Mouse (Mus musculus) urinary bladder, postnatal 36 days (tissue): ENCODE data around the gene Dcun1d3.

Experiments
- DNase-seq, 2 experiments: peaks; one replicate each; pipeline ENCODE4 v3.0.0; 2022; ENCODE audit warnings: low spot score in 2 of 2, mixed read lengths in 1 of 2

Dcun1d3 gene

DNA sequence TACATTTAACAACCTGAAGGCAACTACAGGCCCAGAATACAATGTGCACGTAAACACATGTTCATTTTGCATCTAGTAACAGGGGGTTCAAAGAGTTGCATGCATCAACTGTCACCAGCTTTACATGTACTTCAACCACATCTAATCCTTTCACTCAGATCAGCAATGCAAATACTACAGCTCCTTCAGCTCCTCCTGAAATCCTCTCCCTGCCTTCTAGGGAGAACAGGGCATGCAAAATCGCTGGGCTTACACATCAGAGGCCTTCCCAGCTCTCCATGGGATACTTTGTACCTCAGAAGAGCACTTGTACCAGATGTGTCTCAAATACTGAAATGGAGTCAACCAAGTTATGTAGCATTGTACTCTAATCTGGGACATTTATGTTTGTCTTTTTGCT is 23.0 kb downstream of the Dcun1d3 start:
- DNase-seq, result no peak

DNA sequence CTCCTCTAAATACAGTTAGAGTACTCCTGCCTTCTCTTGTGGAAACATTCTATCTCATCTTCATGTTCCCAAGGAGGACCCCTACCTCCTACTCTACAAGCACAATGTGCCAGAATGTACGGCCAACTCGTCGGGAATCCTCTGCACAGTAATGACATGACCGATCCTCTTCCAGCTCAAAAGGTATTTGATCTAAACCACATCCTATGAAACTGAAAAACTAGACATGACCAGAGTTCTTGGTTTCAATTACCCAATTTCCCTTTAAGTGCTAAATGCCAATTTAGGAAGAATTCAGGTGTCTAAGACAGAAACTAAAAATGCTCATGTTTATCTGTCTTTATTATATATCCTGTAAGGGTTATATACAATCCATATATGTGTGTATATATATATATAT is 23.9 kb downstream of the Dcun1d3 start:
- DNase-seq, result no peak

DNA sequence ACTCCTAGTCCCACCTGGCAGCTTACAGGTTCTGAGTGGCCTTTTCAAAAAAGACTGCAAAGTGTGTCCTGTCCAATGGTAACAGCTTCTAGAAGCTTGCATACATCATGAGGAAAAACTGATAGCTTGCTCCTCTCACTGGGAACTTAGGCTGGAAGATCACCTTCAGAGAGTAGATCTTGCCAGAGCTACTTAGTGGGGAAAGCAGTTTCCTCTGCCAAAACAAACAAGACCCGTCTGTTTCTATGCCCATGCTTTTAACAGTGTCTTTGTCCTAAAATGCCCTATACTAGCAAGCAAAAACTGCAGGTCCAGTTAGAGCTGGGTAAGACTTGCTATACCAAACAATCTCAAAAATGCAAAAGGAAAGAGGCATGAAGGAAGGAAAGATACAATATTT is 30.0 kb downstream of the Dcun1d3 start:
- DNase-seq, result no peak

DNA sequence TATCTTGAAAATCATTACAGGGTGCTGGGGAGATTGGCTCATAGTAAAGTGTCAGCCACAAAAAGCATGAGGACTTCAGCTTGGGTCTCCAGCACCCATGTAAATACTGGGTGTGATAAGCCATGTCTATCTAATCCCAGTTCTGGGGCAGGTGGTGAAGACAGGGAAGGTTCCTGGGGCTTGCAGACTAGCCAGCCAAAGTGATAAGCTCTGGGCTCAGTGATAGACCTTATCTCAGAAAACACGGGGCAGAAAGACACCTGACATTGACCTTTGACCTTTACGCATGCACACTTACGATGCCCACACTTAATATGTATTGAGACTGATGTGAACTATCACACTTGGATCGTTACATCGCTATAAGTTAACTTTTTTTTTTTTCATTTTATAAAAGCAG is 31.6 kb downstream of the Dcun1d3 start:
- no peak for DNase-seq

DNA sequence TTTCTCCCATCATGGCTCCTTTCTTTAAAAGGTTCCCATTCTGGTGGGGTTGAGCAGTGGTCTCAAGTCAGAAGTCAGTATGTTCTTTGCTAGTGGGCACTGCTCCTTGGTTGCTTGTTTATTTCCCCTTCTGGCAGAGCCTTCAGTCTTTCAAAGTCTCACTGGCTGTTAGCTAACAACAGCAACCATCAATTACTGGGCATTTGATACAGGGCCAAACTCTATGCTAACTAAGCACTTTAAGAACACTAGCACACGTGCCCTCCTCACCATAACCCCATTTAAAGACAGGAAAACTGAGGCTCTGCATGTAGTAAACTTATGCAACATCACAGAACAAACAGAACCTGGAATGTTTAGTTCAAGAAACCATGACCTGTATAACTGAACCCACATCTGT is 33.9 kb downstream of the Dcun1d3 start:
- DNase-seq, result no peak

DNA sequence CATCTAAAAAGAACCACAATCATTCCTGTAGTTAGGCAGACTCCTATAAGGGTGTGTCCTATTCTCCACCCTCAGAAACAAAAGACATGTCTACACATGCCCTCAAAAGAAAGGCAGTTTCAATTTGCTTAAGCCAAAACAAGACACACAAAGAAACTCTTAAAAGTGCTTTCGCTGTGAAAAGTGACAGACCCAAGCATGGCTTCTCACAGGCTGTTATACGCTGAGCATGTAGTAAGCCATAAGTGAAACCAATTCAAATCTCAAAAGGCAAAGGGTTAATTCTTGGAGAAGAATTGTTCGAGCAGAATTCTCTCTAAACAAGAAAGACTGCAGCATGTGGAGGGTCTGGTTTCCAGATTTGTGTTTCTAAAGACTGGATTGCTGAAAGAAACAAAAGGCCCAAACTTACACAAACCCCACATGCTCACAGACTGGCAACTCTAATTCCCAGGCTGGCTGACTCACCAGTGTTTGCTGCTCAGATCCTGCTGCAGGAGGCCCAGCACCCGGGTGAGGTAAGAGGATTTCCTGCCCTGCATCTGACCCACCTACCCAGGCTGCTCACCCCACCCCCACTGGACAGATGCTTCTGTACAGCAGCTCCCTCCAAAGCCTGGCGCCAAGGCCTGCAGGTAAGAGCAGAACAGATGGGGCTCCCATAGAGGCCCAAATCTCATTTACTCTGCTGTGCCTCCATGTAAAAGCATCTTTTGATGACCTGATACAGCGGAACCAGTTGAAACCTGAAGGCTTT is 34.6 kb downstream of the Dcun1d3 start:
- peak; percentile 62 to 74 for DNase-seq

DNA sequence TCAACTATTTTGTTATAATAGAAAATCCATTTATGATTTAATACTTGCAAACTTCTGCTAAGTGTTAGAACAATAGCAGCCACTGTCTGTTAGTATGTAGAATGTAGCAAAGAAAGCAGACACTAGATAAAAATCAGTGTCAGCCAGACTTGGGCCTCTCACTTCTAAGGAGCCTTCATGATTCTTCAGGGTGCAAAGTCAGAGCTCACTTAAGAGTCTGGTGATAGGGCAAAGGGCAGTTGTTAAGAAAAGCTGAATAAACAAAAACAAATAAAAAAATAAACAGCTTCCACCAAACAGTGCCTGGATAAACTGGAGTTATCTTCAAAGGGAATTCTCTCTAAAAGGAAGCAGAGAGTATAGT is 35.1 kb downstream of the Dcun1d3 start:
- no peak for DNase-seq

DNA sequence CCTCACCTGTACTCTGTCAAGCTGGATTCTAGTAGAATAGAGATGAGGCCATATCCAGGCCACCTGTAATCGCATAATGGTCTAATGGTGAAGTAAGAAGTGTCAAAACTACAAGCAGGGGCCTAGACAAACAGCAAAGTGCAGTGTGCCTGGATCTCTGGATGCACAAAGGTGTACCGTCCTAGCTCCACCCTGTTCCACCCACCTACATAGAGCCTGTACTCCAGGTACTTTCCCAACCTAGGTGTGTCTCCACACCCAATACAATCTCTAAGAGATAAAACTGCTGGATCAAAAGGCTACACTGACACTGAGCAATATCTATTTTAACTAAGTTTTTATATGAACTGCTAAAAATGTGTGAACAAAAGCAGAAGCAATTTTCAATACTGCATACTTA is 35.5 kb downstream of the Dcun1d3 start:
- no peak for DNase-seq

DNA sequence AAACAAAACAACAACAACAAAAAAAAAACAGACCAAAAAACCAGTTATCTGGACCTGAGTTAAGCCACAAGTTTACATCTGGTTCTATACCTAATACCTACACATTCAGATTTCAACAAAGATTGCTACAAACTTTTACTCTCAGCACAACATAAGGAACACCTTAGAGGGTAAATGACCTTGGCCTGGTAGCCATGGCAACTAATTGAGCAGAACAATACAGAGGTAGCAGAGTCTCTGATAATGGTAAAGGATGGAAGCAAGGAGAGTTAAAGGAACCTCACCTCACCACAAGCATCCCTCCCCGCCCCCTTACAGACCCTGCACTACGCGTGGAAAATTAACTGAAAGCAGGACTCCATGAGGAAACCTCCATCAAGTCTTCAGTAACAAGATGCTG is 36.0 kb downstream of the Dcun1d3 start:
- no peak for DNase-seq

DNA sequence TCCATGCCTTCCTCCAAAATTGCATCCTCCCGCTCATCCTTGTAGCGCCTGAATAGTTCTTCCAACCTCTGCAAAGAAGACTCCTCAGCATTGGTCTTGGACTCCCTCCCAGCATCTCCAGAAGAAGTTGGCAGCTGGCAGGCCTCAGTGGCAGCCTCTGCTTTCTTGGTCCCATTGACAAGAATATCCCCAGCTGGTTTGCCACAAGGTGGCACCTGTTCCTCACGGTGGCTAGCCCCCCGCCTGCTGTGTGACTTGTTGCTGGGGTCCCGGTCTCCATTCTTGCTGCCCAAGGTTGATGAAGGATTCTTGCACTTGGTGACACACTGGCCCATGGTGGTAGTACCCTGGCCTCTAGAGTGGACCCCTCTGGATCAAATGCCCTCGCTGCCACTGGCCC is 36.6 kb downstream of the Dcun1d3 start:
- DNase-seq, result no peak

DNA sequence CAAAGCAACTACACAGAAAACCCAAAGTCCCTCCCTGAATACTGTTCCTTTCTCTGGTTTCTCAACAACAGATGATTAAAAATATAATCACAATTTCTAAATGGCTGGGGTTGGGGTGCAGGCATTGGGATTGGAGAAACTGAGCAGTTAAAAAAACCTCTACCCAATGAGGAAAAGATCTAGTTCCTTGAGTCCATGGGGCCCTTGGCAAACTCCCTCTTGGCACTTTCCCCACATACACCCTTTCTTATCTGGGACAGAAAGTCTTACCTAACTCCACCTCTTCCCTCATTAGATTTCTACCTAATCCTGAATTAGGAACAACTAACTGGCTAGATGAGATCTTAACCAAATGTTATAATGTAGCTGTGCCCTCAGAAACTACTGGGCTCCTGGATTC is 41.1 kb downstream of the Dcun1d3 start:
- no peak for DNase-seq

DNA sequence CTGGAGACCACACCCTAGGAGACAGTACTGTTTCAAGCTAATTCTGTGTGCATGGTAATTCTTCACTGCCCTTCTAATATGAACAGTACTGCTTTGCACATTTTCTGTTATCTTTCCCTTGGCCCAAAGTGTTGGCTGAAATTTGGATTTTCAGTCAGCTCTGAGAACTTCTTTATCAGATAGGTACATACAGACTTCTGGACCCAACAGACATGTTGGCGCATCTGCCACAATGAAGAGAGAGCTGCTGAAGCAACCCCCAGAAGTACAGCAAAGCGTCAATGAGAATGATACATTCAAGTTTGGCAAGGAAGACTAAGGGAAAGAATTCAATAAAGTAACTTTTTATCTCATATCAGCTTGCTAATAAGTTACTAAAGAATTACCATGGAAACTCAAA is 41.7 kb downstream of the Dcun1d3 start:
- no peak for DNase-seq

DNA sequence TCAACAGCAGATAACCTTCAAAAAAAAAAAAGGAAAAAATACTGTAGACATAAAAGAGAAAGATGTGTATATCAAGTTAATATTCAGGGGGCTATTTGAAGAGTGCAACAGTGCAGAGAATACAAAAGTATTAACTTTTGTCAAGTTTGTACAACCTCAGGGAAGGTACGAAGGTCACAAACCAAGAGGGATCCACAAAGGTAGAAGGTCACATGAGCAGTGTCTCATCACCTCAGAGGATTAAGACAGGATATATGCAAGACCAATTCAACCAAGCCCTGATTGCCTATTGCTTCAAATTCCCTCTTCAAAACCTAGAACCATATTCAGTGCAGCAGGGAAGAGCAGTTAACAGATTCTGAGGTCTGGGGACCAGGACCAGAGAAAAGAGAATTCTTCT is 42.9 kb downstream of the Dcun1d3 start:
- DNase-seq, result no peak

DNA sequence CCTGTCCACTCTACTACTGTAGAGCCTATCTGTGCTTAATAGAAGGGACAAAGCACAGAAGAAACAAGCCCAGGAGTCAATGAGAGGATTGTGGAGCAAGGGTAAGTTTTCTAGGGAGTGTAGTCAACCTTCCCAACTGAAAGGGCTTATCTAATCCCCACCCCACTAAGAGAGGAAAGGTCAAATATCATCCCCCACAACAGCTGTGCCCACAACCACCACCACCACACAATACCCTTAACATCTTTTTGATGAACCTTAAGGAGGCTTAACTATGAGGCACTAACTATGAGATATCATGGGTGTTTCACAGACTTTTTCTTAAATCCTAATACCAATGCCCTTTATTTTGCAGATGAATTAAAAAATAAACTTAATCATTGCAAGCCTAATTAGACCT is 43.6 kb downstream of the Dcun1d3 start:
- no peak for DNase-seq

DNA sequence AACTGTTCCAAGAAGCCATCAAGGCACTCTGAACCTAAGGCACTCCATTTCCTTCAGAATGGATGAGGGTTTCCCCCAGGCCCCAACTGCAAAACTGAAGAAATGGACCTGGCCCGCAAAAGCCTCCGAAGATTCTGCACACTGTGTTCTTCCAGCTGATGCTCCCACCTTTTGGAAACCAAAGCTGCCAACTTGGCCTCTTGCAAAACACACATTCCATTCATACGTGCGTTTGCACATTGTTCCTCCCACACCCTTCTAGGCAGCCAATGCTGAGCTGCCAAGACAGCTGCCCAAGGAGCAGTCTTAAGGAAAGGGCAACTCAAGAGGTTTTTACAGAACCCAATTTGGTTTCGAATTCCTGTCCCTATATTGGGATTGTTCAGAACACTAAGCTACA is 45.4 kb downstream of the Dcun1d3 start:
- DNase-seq, result peak; percentile 37 to 75

DNA sequence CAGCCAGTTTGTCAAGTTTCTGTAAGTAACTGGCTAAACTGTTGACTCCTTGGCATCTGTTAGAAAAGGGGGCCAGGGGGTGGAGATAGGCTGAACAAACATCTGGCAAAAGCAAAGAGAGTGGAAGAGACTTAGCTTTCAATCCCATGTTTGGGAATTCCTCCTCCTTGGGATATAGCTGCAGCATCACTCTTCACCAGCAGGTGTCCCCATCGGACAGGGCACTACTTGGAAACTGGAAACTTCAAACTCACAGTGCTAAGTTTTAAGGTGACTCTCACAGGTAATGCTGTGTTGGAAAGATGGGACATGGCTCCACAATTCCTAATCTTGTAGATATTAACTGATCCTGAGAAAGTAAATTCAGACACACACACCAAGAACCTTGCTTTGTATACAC is 47.0 kb downstream of the Dcun1d3 start:
- DNase-seq, result peak; percentile 57 to 70

DNA sequence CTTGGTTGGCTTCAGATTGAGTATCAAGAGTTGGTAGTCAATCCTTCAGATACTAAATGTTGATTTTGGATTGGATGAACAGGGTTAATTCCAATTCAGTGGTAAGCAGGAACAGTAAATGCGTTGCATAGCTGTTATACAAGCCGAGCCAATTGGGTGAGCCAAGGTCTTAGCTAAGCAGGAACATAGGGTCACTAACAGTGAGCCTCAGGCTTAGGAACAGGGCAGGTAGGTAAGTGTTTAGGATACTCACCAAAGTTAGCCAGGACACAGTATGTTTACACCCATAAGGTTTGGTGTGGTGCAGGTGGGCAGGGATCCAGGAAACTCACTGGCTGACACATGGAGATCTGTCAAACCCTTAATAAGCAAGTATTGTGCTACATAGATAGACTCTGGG is 48.7 kb downstream of the Dcun1d3 start:
- DNase-seq, result no peak

DNA sequence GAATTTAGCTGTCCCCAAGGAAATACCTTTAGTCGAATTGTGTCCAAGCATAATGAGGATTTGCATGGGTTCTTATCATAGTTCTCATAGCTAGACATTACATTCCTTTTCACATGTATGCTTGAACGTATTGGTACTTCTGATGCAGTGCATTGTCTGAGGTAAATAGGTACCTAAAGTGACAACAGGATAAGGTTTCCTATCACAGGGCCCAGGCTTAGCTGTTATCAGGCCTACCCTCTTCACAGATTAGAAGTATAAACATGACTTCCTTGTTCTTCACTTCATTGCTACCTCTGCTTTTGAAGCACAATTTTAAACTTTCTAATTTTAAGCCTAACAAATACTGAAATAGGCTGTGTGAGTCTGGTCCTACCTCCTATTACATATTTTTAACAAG is 50.6 kb downstream of the Dcun1d3 start:
- no peak for DNase-seq

DNA sequence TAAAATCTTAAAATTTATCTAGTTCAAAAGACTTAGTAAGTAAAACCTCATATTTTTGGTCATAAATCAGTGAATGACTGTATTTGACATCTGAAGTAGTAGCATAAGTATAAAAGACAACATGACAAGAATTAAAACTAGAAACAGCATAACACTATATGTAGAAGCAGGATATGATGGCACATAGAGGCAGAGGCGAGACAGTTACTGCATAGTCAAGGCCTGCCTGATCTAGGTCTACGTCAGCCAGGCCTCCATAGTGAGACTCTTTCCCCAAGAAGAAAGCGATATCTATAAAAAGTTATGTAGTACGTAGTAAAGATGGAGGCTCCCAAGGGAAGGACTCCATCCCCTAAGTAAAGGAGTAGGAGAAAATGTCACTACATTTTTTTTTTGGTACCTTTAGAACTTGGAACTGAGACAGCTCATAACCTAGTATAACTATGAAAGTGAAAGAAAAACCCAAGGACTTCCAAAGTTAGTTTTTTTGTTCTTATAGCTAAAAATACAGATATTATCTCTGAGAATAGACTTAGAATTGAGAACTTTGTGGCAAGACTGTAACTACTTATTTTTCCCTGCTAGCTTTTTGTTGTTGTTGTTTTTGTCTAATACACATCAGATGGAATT is 54.2 kb downstream of the Dcun1d3 start:
- no peak for DNase-seq

DNA sequence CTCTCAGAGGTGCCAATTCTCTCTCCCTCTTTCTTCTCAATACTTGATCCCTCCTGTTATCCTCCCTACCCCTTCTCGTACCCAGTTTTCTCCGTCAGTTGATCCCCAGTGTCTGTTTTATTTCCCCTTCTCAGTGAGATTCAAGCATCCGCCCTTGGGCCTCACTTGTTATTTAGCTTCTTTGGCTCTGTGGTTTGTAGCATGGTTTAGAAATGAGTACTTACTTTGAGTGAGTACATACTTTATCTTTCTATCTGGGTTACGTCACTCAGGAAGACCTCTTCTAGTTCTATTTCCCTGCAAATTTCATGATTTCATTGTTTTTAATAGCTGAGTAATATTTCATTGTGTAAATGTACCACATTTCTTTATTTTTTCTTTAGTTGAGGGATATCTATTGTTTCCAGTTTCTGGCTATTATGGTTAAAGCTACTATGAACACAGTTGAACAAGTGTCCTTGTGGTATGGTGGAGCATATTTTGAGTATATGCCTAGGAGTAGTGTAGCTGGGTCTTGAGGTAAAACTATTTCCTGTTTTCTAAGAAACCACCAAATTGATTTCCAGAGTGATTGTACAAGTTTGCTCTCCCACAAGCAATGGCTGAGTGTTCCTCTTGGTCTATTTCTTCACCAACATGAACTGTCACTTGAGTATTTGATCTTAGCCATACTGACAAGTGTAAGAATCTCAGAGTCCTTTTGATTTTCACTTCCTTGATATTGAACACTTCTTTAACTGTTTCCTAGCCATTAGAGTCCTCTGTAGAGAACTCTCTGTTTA is 59.9 kb downstream of the Dcun1d3 start:
- no peak for DNase-seq

DNA sequence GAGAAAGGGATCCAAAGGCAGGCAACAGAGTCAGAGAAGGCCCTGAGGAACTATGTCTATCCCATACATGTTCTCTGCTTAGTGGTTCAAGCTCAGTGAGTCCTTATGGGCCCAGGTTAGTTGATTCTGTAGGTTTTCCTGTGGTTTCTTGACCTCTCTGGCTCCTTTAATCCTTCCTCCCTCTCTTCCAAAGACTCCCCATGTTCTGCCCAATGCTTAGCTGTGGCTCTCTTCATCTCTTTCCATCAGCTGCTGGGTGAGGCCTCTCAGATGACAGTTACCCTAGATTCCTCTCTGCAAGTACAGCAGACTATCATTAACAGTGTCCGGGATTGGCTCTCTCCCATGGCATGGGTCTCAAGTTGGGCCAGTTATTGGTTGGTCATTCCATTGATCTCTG is 60.7 kb downstream of the Dcun1d3 start:
- no peak for DNase-seq

DNA sequence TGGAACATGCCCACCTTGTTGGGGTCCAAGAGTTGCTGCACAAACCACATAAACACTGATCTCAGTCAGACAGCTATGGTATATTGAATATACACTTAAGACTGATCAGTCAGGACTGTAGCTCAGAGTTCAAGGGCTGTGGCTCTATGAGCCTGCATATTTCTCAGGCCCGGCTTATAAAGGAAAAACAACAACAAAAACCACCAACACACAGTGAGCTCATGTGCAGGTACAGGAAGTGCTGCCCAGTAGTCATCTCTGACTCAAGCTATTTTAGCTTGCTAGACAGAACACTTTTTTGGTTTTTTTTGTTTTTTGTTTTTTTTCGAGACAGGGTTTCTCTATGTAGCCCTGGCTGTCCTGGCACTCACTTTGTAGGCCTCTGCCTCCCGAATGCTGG is 87.4 kb downstream of the Dcun1d3 start:
- no peak for DNase-seq

DNA sequence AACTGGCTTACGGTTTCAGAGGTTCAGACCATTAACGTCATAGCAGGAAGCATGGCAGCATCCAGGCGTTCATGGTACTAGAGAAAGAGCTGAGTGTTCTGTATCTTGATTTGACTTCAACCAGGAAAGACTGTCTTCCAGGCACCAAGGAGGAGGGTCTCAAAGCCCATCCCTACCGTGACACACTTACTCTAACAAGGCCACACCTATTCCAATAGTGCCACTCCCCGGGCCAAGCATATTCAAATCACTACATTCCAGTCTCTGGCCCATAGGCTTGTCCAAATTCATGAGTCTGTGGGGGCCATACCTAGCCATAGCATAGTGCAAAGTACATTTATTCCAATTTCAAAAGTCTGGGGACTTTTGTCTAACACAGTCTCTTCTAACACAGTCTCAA is 88.7 kb downstream of the Dcun1d3 start:
- no peak for DNase-seq
